Mouse (Mus musculus) myocyte (in vitro differentiated cells): ENCODE data around the gene Chst3. TPM values are rescaled to one million over a fixed set of nuclear protein-coding genes. Genes with fewer than 3 reads are reported as not detected.

Source experiments
- H3K27me3 ChIP-seq: one replicate; pipeline ENCODE4 v1.6.1; 2011; ENCODE audit not compliant: control insufficient read depth, insufficient read depth, insufficient read length
- H3K36me3 ChIP-seq: one replicate; pipeline ENCODE4 v1.6.1; 2011; ENCODE audit not compliant: control insufficient read depth, insufficient read depth
- H3K4me2 ChIP-seq: one replicate; pipeline ENCODE4 v1.6.1; 2011; ENCODE audit warnings: low read depth, control low read depth
- H3K4me3 ChIP-seq: one replicate; pipeline ENCODE4 v1.5.1; 2011; ENCODE audit warnings: mild to moderate bottlenecking, control low read depth, moderate library complexity
- H3K79me2 ChIP-seq: one replicate; pipeline ENCODE4 v1.6.1; 2011; ENCODE audit not compliant: control insufficient read depth, insufficient read depth
- H3ac ChIP-seq: one replicate; pipeline ENCODE4 v1.6.1; 2011; ENCODE audit not compliant: control insufficient read depth, insufficient read length
- CEBPB ChIP-seq: IDR thresholded peaks from 2 replicates; pipeline ENCODE4 v1.6.1; 2011; ENCODE audit warnings: mild to moderate bottlenecking, moderate library complexity; ENCODE audit not compliant: poor library complexity, insufficient read depth, severe bottlenecking
- E2F4 ChIP-seq: IDR thresholded peaks from one replicate; pipeline ENCODE4 v1.6.1; 2011; ENCODE audit warnings: mild to moderate bottlenecking, control low read depth, moderate library complexity; ENCODE audit not compliant: insufficient read depth
- MAX ChIP-seq: IDR thresholded peaks from one replicate; pipeline ENCODE4 v1.6.1; 2011; ENCODE audit warnings: low read depth, mild to moderate bottlenecking, control low read depth
- MYOD1 ChIP-seq, 3 experiments: IDR thresholded peaks; one replicate each; pipeline ENCODE4 v1.6.1; 2011; ENCODE audit warnings: control low read depth in 2 of 3, low read depth in 2 of 3, mild to moderate bottlenecking in 2 of 3, moderate library complexity in 1 of 3; ENCODE audit not compliant: insufficient read length in 2 of 3, control insufficient read depth in 1 of 3
- MYOG ChIP-seq, 3 experiments: IDR thresholded peaks; one replicate each; pipeline ENCODE4 v1.6.1; 2011; ENCODE audit warnings: control low read depth in 2 of 3, low read depth in 2 of 3, mild to moderate bottlenecking in 2 of 3; ENCODE audit not compliant: insufficient read length in 2 of 3, control insufficient read depth in 1 of 3, insufficient read depth in 1 of 3
- POLR2A ChIP-seq: IDR thresholded peaks from one replicate; pipeline ENCODE4 v1.6.1; 2011; ENCODE audit warnings: low read depth, mild to moderate bottlenecking, control low read depth, moderate library complexity; ENCODE audit not compliant: insufficient read length
- POLR2AphosphoS2 ChIP-seq: IDR thresholded peaks from one replicate; pipeline ENCODE4 v1.6.1; 2011; ENCODE audit warnings: low read depth, control low read depth; ENCODE audit not compliant: insufficient read length
- REST ChIP-seq: IDR thresholded peaks from one replicate; pipeline ENCODE4 v1.6.1; 2011; ENCODE audit warnings: mild to moderate bottlenecking, control low read depth, moderate library complexity; ENCODE audit not compliant: insufficient read depth, insufficient read length
- SRF ChIP-seq: IDR thresholded peaks from one replicate; pipeline ENCODE4 v1.6.1; 2011; ENCODE audit warnings: low read depth; ENCODE audit not compliant: control insufficient read depth, insufficient read length
- TCF12 ChIP-seq: IDR thresholded peaks from one replicate; pipeline ENCODE4 v1.6.1; 2011; ENCODE audit warnings: mild to moderate bottlenecking, control low read depth; ENCODE audit not compliant: poor library complexity, insufficient read depth, severe bottlenecking
- TCF3 ChIP-seq: IDR thresholded peaks from one replicate; pipeline ENCODE4 v1.6.1; 2011; ENCODE audit warnings: low read depth, control low read depth; ENCODE audit not compliant: insufficient read length
- USF1 ChIP-seq: IDR thresholded peaks from one replicate; pipeline ENCODE4 v1.6.1; 2011; ENCODE audit warnings: low read depth, mild to moderate bottlenecking, control low read depth, moderate library complexity
- polyA plus RNA-seq: library from polyadenylated mRNA; unstranded; fragments of >200 nt; fragmentation: generic; extraction: Trizol; gene quantifications from one replicate; pipeline ENCODE4 v1.2.1, GENCODE M21; 2012; ENCODE audit warnings: missing spikeins

The Chst3 gene
- 1.6 TPM for polyA plus RNA-seq

GRCm38 (mm10) chr10:60218591-60219499 is at the start of gene Chst3:
TSS of gene Chst3 (minus strand) at chr10:60219260.
- H3K4me3 ChIP-seq: peak within 1 kb of the TSS; percentile 30
- H3K79me2 ChIP-seq: no peaks in the 10 kb centered on the region
- H3K4me2 ChIP-seq: peak within 1 kb of the TSS; percentile 84
- no peaks in the 10 kb centered on the region for H3K36me3 ChIP-seq
- TF ChIP-seq POLR2AphosphoS2 (peak; percentile 17), POLR2A (peak; percentile 59), MYOG (IDR thresholded peaks at IDR 0.05; ENCODE audit: control insufficient read depth in 1 of 3, insufficient read depth in 1 of 3, insufficient read length in 2 of 3, low read depth in 2 of 3) (no peak)
- no peaks in the 10 kb centered on the region for H3K27me3 ChIP-seq
- H3ac ChIP-seq: peak within 1 kb of the TSS; percentile 64

- Histone ChIP-seq H3K36me3 (no peaks in the 10 kb centered on the region), H3K27me3 (no peaks in the 10 kb centered on the region), H3ac (no peak overlapping the region), H3K4me2 (peak overlapping the region; percentile 61), H3K79me2 (no peaks in the 10 kb centered on the region), H3K4me3 (no peak overlapping the region)
- TF ChIP-seq REST: no peak
- TF ChIP-seq CEBPB: no peak
- no peak for TF ChIP-seq TCF12
- TF ChIP-seq USF1: no peak
- no peak for TF ChIP-seq MAX
- TF ChIP-seq MYOD1 (IDR thresholded peaks at IDR 0.05; ENCODE audit: control insufficient read depth in 1 of 3, insufficient read length in 2 of 3, low read depth in 2 of 3): no peak
- no peak for TF ChIP-seq MYOG (IDR thresholded peaks at IDR 0.05; ENCODE audit: control insufficient read depth in 1 of 3, insufficient read depth in 1 of 3, insufficient read length in 2 of 3, low read depth in 2 of 3)
- TF ChIP-seq POLR2A: no peak
- TF ChIP-seq TCF3: no peak
- TF ChIP-seq SRF: no peak
- TF ChIP-seq POLR2AphosphoS2: no peak
- no peak for TF ChIP-seq E2F4
Measured at GRCm38 (mm10) chr10:60268738-60269137, 49.7 kb upstream of the Chst3 start.

GRCm38 (mm10) chr10:60266842-60267401 is 47.9 kb upstream of the Chst3 start:
- Histone ChIP-seq H3K4me2 (no peak overlapping the region), H3K36me3 (no peaks in the 10 kb centered on the region), H3ac (no peak overlapping the region), H3K4me3 (no peak overlapping the region), H3K27me3 (no peaks in the 10 kb centered on the region), H3K79me2 (no peaks in the 10 kb centered on the region)
- TF ChIP-seq TCF3: no peak
- TF ChIP-seq TCF12: no peak
- no peak for TF ChIP-seq POLR2A
- TF ChIP-seq USF1: no peak
- no peak for TF ChIP-seq E2F4
- no peak for TF ChIP-seq SRF
- TF ChIP-seq MYOD1 (IDR thresholded peaks at IDR 0.05; ENCODE audit: control insufficient read depth in 1 of 3, insufficient read length in 2 of 3, low read depth in 2 of 3): no peak
- TF ChIP-seq MAX: no peak
- TF ChIP-seq POLR2AphosphoS2: no peak
- no peak for TF ChIP-seq REST
- no peak for TF ChIP-seq MYOG (IDR thresholded peaks at IDR 0.05; ENCODE audit: control insufficient read depth in 1 of 3, insufficient read depth in 1 of 3, insufficient read length in 2 of 3, low read depth in 2 of 3)
- no peak for TF ChIP-seq CEBPB

GRCm38 (mm10) chr10:60265252-60265651 is 46.2 kb upstream of the Chst3 start:
- H3K4me2 ChIP-seq: no peak overlapping the region
- no peak overlapping the region for H3ac ChIP-seq
- H3K27me3 ChIP-seq: no peaks in the 10 kb centered on the region
- no peaks in the 10 kb centered on the region for H3K36me3 ChIP-seq
- no peak overlapping the region for H3K4me3 ChIP-seq
- TF ChIP-seq MYOG (IDR thresholded peaks at IDR 0.05; ENCODE audit: control insufficient read depth in 1 of 3, insufficient read depth in 1 of 3, insufficient read length in 2 of 3, low read depth in 2 of 3): no peak
- TF ChIP-seq SRF: no peak
- no peak for TF ChIP-seq CEBPB
- TF ChIP-seq TCF12: no peak
- TF ChIP-seq E2F4: no peak
- no peak for TF ChIP-seq MYOD1 (IDR thresholded peaks at IDR 0.05; ENCODE audit: control insufficient read depth in 1 of 3, insufficient read length in 2 of 3, low read depth in 2 of 3)
- no peak for TF ChIP-seq TCF3
- TF ChIP-seq REST: no peak
- TF ChIP-seq POLR2AphosphoS2: no peak
- TF ChIP-seq MAX: no peak
- TF ChIP-seq POLR2A: no peak
- no peak for TF ChIP-seq USF1
- no peaks in the 10 kb centered on the region for H3K79me2 ChIP-seq

- Histone ChIP-seq H3K4me2 (no peak overlapping the region), H3K36me3 (no peaks in the 10 kb centered on the region), H3K79me2 (no peaks in the 10 kb centered on the region), H3K4me3 (no peak overlapping the region), H3ac (no peak overlapping the region), H3K27me3 (no peaks in the 10 kb centered on the region)
- TF ChIP-seq CEBPB: no peak
- TF ChIP-seq MYOG (IDR thresholded peaks at IDR 0.05; ENCODE audit: control insufficient read depth in 1 of 3, insufficient read depth in 1 of 3, insufficient read length in 2 of 3, low read depth in 2 of 3): peak in 1 of 3 experiments; percentile 60
- TF ChIP-seq MYOD1 (IDR thresholded peaks at IDR 0.05; ENCODE audit: control insufficient read depth in 1 of 3, insufficient read length in 2 of 3, low read depth in 2 of 3): no peak
Measured at GRCm38 (mm10) chr10:60263351-60263750, 44.3 kb upstream of the Chst3 start.
